Mouse (Mus musculus) liver, embryonic 11.5 days (tissue): ENCODE results near the gene Tgtp1. TPM values are rescaled to one million over a fixed set of nuclear protein-coding genes. Genes with fewer than 3 reads are reported as not detected.
"Not testable (repeated sequence)": the region's sequence is repeated elsewhere in the genome, so short reads cannot be mapped to it uniquely, and the experiment has no call there.

Experiments
- ATAC-seq: fragments of 200-750 bp; cut with Nextera tagmentation; replicated peaks from 2 replicates; pipeline ENCODE4 v1.8.0; 2017; ENCODE audit warnings: moderate number of reproducible peaks, mild to moderate bottlenecking, moderate TSS enrichment, moderate library complexity; ENCODE audit not compliant: low FRiP score
- DNase-seq: peaks from one replicate; pipeline ENCODE4 v3.0.0-alpha.2; 2017; ENCODE audit warnings: low spot score
- H3K27ac ChIP-seq: fragments of 300-500 bp; sonication (generic); 2 replicates; pipeline ENCODE4 v1.5.1; 2014; ENCODE audit warnings: mild to moderate bottlenecking, low read depth, low read length, control low read depth
- H3K27me3 ChIP-seq: fragments of 300-500 bp; sonication (generic); replicated peaks from 2 replicates; pipeline ENCODE4 v1.6.1; 2014; ENCODE audit warnings: low read length, mixed read lengths; ENCODE audit not compliant: control insufficient read depth, insufficient read depth
- H3K36me3 ChIP-seq: fragments of 300-500 bp; sonication (generic); 2 replicates; pipeline ENCODE4 v1.6.1; 2014; ENCODE audit warnings: mild to moderate bottlenecking, low read length, moderate library complexity, mixed read lengths; ENCODE audit not compliant: control insufficient read depth, insufficient read depth
- H3K4me1 ChIP-seq: fragments of 300-500 bp; sonication (generic); replicated peaks from 2 replicates; pipeline ENCODE4 v1.6.1; 2014; ENCODE audit warnings: low read length, mixed read lengths; ENCODE audit not compliant: control insufficient read depth, insufficient read depth
- H3K4me2 ChIP-seq: fragments of 300-500 bp; sonication (generic); 2 replicates; pipeline ENCODE4 v1.6.1; 2014; ENCODE audit warnings: mild to moderate bottlenecking, control low read depth, moderate library complexity
- H3K4me3 ChIP-seq: fragments of 300-500 bp; sonication (generic); 2 replicates; pipeline ENCODE4 v1.5.1; 2014; ENCODE audit warnings: low read depth, low read length, control low read depth
- H3K9ac ChIP-seq: fragments of 300-500 bp; sonication (generic); 2 replicates; pipeline ENCODE4 v1.6.1; 2014; ENCODE audit warnings: low read depth, low read length, control low read depth
- H3K9me3 ChIP-seq: fragments of 300-500 bp; sonication (generic); 2 replicates; pipeline ENCODE4 v1.6.1; 2016; ENCODE audit warnings: low read length, inconsistent platforms, mixed read lengths; ENCODE audit not compliant: control insufficient read depth
- WGBS: fragments of 180-500 bp; shearing (Covaris S2); extraction: QIAGEN DNeasy Blood & Tissue Kit; methylation state at CpG from one replicate; pipeline ENCODE4 v1.1.7; 2014; 5-methylcytosine and 5-hydroxymethylcytosine counted together
- polyA plus RNA-seq: library from polyadenylated mRNA; unstranded; fragments of >200 nt; fragmentation: Nextera tagmentation; extraction: Ambion mirVana; gene quantifications from 2 replicates; pipeline ENCODE4 v1.2.1, GENCODE M21; 2014

Tgtp1 gene
- 0.29 TPM in 1 of 2 replicates, not detected in the other for polyA plus RNA-seq

GRCm38 (mm10) chr11:48994018-48994417 lies at the start of gene Tgtp1:
Gene Tgtp1, minus strand, starts transcription at chr11:48994172.
- H3K9me3 ChIP-seq, H3K27ac ChIP-seq, H3K27me3 ChIP-seq, H3K4me3 ChIP-seq, ATAC-seq, H3K4me2 ChIP-seq, H3K9ac ChIP-seq, DNase-seq, H3K36me3 ChIP-seq, H3K4me1 ChIP-seq: not testable (repeated sequence)
- WGBS: 24% methylated on average over 2 of the region's 2 CpGs

GRCm38 (mm10) chr11:49012074-49012473 lies 18.1 kb upstream of the Tgtp1 start:
- H3K27ac ChIP-seq, H3K9ac ChIP-seq, H3K4me3 ChIP-seq, ATAC-seq, H3K9me3 ChIP-seq, H3K36me3 ChIP-seq, DNase-seq, H3K4me1 ChIP-seq, H3K4me2 ChIP-seq, H3K27me3 ChIP-seq: not testable (repeated sequence)

- WGBS: 60% methylated on average over 1 of the region's 1 CpGs
- H3K4me2 ChIP-seq, H3K4me3 ChIP-seq, ATAC-seq, H3K4me1 ChIP-seq, H3K27ac ChIP-seq, H3K9ac ChIP-seq, H3K27me3 ChIP-seq, H3K36me3 ChIP-seq, DNase-seq, H3K9me3 ChIP-seq: not testable (repeated sequence)
Measured at GRCm38 (mm10) chr11:49006785-49007184, 12.8 kb upstream of the Tgtp1 start.

GRCm38 (mm10) chr11:49006317-49006716 lies 12.3 kb upstream of the Tgtp1 start:
- not testable (repeated sequence) for DNase-seq

GRCm38 (mm10) chr11:49000411-49000810 lies 6.4 kb upstream of the Tgtp1 start:
- H3K27me3 ChIP-seq, H3K9ac ChIP-seq, ATAC-seq, H3K9me3 ChIP-seq, H3K36me3 ChIP-seq, DNase-seq, H3K4me3 ChIP-seq, H3K4me2 ChIP-seq, H3K4me1 ChIP-seq, H3K27ac ChIP-seq: not testable (repeated sequence)
- 67% methylated on average over 1 of the region's 1 CpGs for WGBS

More at GRCm38 (mm10) chr11:49006317-49006716, 12.3 kb upstream of the Tgtp1 start:
- not testable (repeated sequence) for H3K4me1 ChIP-seq, H3K9me3 ChIP-seq, H3K4me2 ChIP-seq, H3K27ac ChIP-seq, H3K4me3 ChIP-seq, H3K27me3 ChIP-seq, H3K36me3 ChIP-seq, ATAC-seq, H3K9ac ChIP-seq
- 42% methylated on average over 2 of the region's 2 CpGs for WGBS

- not testable (repeated sequence) for H3K27me3 ChIP-seq, H3K9ac ChIP-seq, H3K4me1 ChIP-seq, ATAC-seq, H3K4me3 ChIP-seq, H3K4me2 ChIP-seq, H3K27ac ChIP-seq, H3K36me3 ChIP-seq, H3K9me3 ChIP-seq, DNase-seq
- 39% methylated on average over 10 of the region's 10 CpGs for WGBS
Measured at GRCm38 (mm10) chr11:48993296-48993695, 676 bp downstream of the Tgtp1 start.

GRCm38 (mm10) chr11:48991740-48992520 lies 2.0 kb downstream of the Tgtp1 start, which contains the start of gene Gm12185:
Gene Gm12185, minus strand, starts transcription at chr11:48992226.
- not testable (repeated sequence) for H3K4me2 ChIP-seq, H3K9ac ChIP-seq, H3K4me3 ChIP-seq, DNase-seq, H3K36me3 ChIP-seq, H3K27ac ChIP-seq, H3K9me3 ChIP-seq, H3K27me3 ChIP-seq, ATAC-seq, H3K4me1 ChIP-seq
- 62% methylated on average over 4 of the region's 4 CpGs for WGBS

- not testable (repeated sequence) for H3K27ac ChIP-seq, H3K9me3 ChIP-seq, H3K36me3 ChIP-seq, H3K9ac ChIP-seq, H3K4me1 ChIP-seq, H3K27me3 ChIP-seq, DNase-seq, ATAC-seq, H3K4me3 ChIP-seq, H3K4me2 ChIP-seq
- 48% methylated on average over 2 of the region's 2 CpGs for WGBS
Measured at GRCm38 (mm10) chr11:48989981-48990380, 4.0 kb downstream of the Tgtp1 start.

GRCm38 (mm10) chr11:48988219-48988618 lies 5.8 kb downstream of the Tgtp1 start:
- H3K4me1 ChIP-seq, ATAC-seq, H3K4me2 ChIP-seq, H3K27ac ChIP-seq, H3K36me3 ChIP-seq, H3K4me3 ChIP-seq, DNase-seq, H3K27me3 ChIP-seq, H3K9ac ChIP-seq, H3K9me3 ChIP-seq: not testable (repeated sequence)
- WGBS: 53% methylated on average over 2 of the region's 3 CpGs
